Mouse (Mus musculus): Measurements from ENCODE around the gene Fam107b.

Fam107b gene

GRCm38 (mm10) chr2:3570186-3570585 is at the start of gene Fam107b:
Fam107b (plus strand) TSS chr2:3570488.
- no peak for DNase-seq (ENCODE audit: low read depth, low spot score)

DNA sequence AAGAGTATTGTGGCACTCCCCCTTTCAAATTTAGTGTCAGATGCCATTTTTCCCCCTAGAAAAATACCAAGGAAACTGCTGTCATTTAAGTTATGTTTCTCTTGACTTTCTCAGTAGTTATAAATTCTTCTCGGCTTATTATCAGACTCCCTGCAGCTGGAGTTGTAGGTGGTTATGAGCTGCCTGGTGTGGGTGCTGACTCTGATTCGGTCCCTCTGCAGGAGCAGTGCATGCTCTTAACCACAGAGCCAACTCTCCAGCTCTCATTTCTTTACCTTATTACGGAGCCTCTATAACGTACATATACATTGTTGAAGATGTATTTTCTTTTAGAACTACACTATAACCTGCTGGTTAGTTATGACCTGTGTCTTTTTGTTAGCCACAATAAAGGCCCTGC is 47.7 kb upstream of the Fam107b start:
- DNase-seq (ENCODE audit: low read depth, low spot score), result no peak

- no peak for DNase-seq (ENCODE audit: low read depth, low spot score)
Observed at GRCm38 (mm10) chr2:3526288-3526687, 44.0 kb upstream of the Fam107b start.

- no peak for DNase-seq (ENCODE audit: low read depth, low spot score)
Observed at GRCm38 (mm10) chr2:3541307-3542079, 28.8 kb upstream of the Fam107b start.

DNA sequence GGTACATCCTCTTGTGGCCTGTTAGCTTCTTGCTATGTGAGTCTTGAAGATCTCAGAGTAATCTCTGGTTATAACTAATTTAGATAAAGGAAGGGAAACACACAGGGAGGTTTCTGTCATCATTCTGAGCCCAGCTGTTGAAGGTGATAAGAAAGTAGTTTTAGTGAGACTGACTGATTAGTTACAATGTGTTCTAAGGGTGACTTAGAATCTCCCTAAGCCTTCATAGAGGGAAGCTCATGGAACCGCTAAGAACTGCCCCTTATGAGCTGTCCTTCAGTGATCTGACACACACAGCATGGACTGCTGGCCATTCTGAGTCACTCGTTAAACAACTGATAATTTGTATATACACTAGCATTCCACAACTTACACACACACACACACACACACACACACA is 24.2 kb upstream of the Fam107b start:
- DNase-seq (ENCODE audit: low read depth, low spot score), result peak; percentile 11

DNA sequence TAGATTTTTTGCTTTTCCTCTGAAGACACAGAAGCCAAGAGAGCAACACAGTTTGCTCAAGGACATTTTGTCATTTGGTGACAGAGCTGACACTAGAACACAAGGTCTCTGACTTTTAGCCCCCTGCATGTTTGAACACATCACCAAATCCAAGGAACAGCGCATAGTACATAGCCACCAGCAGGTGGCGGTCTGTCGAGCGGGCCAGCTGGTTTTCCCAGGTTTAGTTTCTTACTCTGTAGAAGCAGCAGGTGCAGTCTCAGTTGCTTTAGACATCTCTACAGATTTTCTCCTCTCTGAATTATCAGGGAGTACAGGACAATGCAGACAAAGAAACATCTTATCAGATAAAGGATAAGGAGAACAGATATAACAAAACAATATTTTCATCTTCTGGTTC is 23.7 kb upstream of the Fam107b start:
- DNase-seq (ENCODE audit: low read depth, low spot score), result peak; percentile 73

DNA sequence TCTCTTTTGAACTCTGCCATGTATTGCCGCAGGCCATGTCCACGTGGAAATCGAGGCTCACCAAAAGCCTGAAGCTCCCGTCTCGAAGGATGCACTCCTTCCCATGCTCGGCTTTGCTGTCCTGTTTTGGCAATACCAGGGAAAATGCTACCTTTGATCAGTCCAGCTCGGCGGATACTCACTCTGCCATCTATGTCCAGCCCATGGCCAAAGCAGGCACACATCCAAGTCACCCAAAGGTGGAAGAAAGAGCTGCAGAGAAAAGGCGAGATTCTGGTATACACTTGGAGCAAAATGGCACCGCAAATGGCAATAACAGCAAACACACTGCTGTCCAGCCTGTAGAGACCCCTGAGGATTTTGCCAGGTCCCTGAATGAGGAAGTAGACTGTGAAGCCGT is 318 bp downstream of the Fam107b start:
- DNase-seq (ENCODE audit: low read depth, low spot score), result no peak

DNA sequence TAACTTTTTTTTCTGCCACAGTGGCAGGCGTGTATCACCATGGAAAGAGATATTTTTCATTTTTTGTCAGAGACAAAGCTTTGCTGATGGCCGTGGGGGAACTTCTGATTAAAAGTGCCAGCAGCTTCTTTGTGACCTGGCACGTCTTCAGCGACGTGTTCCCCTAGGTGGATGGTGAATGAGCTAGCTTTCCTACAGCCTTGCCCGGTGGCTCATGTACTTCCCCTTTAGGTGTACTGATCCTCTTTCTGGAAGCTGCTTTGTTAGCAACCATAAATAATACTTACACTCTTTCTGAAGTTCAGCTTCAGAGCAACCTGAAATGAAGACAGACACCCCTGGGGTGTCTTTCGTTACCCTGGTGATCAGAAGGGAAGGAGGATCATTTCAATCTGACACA is 3.6 kb downstream of the Fam107b start:
- DNase-seq (ENCODE audit: low read depth, low spot score), result no peak

GRCm38 (mm10) chr2:3575140-3575539 is 4.9 kb downstream of the Fam107b start:
- DNase-seq (ENCODE audit: low read depth, low spot score), result no peak

- DNase-seq (ENCODE audit: low read depth, low spot score), result no peak
Observed at GRCm38 (mm10) chr2:3576346-3576745, 6.1 kb downstream of the Fam107b start.

- DNase-seq (ENCODE audit: low read depth, low spot score), result no peak
Observed at GRCm38 (mm10) chr2:3577216-3577615, 6.9 kb downstream of the Fam107b start.

DNA sequence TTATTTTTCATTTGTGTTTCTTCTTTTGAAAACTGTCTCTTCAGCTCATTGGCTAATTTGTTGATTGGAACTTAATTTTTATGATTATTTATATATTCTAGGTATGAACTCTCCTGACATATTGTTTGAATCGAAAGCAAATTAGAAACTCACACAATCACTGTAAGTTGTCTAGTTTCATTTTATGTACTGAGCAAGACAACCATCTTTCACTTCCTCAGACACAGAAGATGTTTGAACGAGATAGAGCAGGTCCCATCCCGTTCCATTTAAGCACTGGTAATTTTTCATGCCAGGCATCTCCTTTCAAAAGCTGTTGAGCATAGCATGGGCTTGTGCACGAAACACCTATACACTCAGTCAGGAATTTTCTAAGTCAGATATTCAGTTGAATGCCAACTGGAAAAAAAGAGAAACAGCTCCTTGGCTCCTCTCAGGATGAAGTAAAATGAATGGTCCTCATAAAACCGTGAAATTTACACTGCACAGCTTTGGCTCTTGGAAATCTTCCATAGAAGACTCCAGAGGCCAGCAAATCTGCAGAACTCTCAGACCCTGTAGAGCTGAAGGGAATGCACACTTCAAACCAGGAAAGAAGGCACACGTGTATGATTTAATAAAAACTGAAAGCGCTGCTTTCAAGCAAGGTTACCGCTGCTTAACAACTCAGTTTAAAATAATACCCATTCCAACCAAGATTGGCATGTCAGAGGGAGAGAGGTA is 8.1 kb downstream of the Fam107b start:
- DNase-seq (ENCODE audit: low read depth, low spot score), result no peak

- DNase-seq (ENCODE audit: low read depth, low spot score), result no peak
Observed at GRCm38 (mm10) chr2:3579316-3579902, 9.1 kb downstream of the Fam107b start.

GRCm38 (mm10) chr2:3582830-3583229 is 12.5 kb downstream of the Fam107b start:
- no peak for DNase-seq (ENCODE audit: low read depth, low spot score)

DNA sequence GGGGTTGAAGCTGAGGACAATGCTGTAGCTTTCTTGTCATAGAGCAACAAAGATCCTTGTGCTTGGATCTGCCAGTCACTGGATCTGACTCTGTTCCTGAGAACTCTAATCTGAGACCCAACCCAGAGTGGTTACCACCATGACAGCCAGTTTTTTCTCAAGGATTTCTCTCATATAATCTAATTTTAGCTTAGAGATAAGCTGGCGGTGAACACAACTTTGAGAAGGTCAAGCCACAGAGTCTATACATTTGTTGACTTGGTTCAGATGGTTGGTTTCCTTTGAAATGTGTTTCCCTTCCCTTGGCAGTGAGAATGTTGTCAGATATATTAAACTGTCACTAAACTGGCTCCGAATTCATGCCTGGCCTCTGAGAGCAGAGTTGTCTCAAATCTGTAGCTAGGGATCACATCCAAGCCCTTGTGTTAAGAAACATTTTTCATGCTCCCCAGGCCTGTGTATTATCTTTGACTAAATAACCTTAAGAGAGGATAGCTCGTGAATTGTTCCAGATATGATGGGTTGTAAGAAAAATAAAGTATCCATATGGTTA is 15.0 kb downstream of the Fam107b start:
- DNase-seq (ENCODE audit: low read depth, low spot score), result no peak

DNA sequence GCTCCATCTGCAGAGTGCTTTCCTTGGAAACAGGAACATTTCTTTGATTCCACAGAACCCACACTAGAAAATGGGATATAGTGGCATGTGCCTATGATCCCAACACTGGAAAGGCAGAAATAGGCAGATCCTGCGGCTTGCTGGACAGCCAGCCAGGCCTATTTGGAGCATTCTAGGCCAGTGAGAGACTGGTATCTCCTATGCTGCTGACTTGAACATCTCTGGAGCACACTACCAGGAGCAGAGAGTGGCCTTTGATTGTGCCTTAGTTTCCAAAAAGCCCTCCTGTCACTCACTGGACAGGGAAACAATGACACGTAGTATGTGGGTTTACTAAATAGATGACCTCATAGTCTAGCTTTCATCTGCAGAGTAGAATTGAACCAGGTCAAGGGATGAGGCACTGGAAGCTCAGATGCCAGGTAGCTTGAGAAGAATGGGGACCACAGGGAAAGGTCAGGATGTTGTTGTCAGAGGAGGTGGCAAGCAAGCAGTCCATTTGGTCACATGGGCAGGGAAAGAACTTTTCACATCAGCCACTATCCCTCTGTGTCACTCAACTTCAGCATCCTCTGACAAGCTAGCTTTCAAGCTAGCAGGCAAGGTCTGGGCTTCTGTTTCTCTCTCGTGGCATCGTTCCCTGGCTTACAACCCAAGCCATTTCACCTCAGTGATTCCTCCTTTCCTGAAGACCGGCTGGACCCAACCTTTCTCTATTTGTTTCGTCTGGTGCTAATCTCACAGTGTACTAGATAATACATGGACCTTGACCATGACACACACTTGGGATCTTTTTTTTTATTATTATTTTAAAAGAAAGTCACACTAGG is 20.0 kb downstream of the Fam107b start:
- DNase-seq (ENCODE audit: low read depth, low spot score), result no peak

GRCm38 (mm10) chr2:3590916-3591197 is 20.6 kb downstream of the Fam107b start:
- no peak for DNase-seq (ENCODE audit: low read depth, low spot score)

GRCm38 (mm10) chr2:3594663-3595318 is 24.5 kb downstream of the Fam107b start:
- no peak for DNase-seq (ENCODE audit: low read depth, low spot score)

DNA sequence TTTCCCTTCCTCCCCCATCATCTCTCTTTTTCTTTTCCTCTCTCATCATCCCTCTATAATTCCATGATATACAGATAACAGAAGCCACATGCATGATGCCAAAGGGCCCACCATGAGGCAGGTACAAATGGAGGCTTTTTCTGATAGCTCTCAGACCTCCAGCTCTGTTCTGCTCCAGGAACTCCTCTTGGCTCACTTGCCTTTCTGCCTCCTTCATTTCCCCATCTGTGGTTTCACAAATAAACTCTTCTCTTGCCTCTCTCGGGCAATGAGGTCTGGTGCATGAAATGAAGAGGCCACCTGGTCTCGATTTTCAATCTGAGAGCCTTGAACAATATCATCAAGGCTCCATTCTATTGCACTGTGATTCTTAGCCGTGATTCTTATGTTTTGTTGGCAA is 30.1 kb downstream of the Fam107b start:
- DNase-seq (ENCODE audit: low read depth, low spot score), result no peak

DNA sequence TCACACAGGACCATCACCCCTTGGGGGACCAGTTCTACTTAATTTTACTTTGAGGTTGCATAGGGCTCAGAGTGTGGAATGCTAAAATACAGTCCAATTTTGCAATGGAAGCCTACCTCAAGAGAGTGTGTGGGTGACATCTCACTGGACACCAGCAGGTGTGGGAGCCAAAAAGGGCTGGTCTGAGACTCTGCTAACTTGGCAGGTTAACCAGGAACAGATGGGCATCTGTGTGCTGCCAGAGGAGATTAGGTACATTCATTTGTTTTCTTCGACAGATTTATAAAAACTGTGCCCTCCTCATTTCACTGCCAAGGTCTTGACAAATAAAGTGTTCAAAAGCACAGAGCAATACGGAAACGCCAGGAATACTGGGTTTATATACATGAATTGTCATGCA is 32.3 kb downstream of the Fam107b start:
- no peak for DNase-seq (ENCODE audit: low read depth, low spot score)

- DNase-seq (ENCODE audit: low read depth, low spot score), result no peak
Observed at GRCm38 (mm10) chr2:3603181-3603580, 32.9 kb downstream of the Fam107b start.

All from 3T3-L1 (cell line).